Mouse (Mus musculus) layer of hippocampus, postnatal 14 days (tissue): ENCODE measurements around the gene Ddc. TPM values are rescaled to one million over a fixed set of nuclear protein-coding genes. Genes with fewer than 3 reads are reported as not detected.

Source experiments
- DNase-seq, 2 experiments: peaks; one replicate each; pipeline ENCODE4 v3.0.0; 2021 to 2022; ENCODE audit warnings: low spot score in 2 of 2, mixed read lengths in 1 of 2
- total RNA-seq, 2 experiments: library from RNA; stranded (reverse); gene quantifications; 2 replicates each; pipeline ENCODE4 v1.2.3; 2021

Ddc gene
- total RNA-seq, 2 experiments from 2014 or later: 11.9 to 15.0 TPM

- DNase-seq: no peak
These were observed 9.9 kb upstream of the Ddc start for GRCm38 (mm10) chr11:11907703-11908413.

GRCm38 (mm10) chr11:11905518-11905917 is 7.6 kb upstream of the Ddc start:
- no peak for DNase-seq

GRCm38 (mm10) chr11:11904995-11905394 is 7.1 kb upstream of the Ddc start:
- DNase-seq: no peak

- no peak for DNase-seq
These were observed 3.6 kb upstream of the Ddc start for GRCm38 (mm10) chr11:11901509-11901908.

- no peak for DNase-seq
These were observed 552 bp upstream of the Ddc start for GRCm38 (mm10) chr11:11898496-11898895.

GRCm38 (mm10) chr11:11895479-11895878 is 2.5 kb downstream of the Ddc start:
- no peak for DNase-seq

- DNase-seq: no peak
These were observed 4.2 kb downstream of the Ddc start for GRCm38 (mm10) chr11:11893769-11894168.

- DNase-seq: no peak
These were observed 4.8 kb downstream of the Ddc start for GRCm38 (mm10) chr11:11892993-11893602.

- peak in 1 of 2 experiments; percentile 15 for DNase-seq
These were observed 6.1 kb downstream of the Ddc start for GRCm38 (mm10) chr11:11891832-11892231.

- no peak for DNase-seq
These were observed 7.7 kb downstream of the Ddc start for GRCm38 (mm10) chr11:11890139-11890741.

GRCm38 (mm10) chr11:11888727-11889126 is 9.2 kb downstream of the Ddc start:
- DNase-seq: no peak

- no peak for DNase-seq
These were observed 9.9 kb downstream of the Ddc start for GRCm38 (mm10) chr11:11888051-11888450.

GRCm38 (mm10) chr11:11886403-11886998 is 11.4 kb downstream of the Ddc start:
- DNase-seq: no peak

- no peak for DNase-seq
These were observed 12.0 kb downstream of the Ddc start for GRCm38 (mm10) chr11:11885921-11886320.

GRCm38 (mm10) chr11:11885246-11885643 is 12.7 kb downstream of the Ddc start:
- DNase-seq: no peak

- no peak for DNase-seq
These were observed 13.3 kb downstream of the Ddc start for GRCm38 (mm10) chr11:11884533-11885245.

GRCm38 (mm10) chr11:11881783-11882155 is 16.2 kb downstream of the Ddc start:
- DNase-seq: no peak

- no peak for DNase-seq
These were observed 16.7 kb downstream of the Ddc start for GRCm38 (mm10) chr11:11881026-11881782.

GRCm38 (mm10) chr11:11880351-11880750 is 17.6 kb downstream of the Ddc start:
- no peak for DNase-seq

- DNase-seq: no peak
These were observed 18.3 kb downstream of the Ddc start for GRCm38 (mm10) chr11:11879699-11880002.
